Mouse (Mus musculus) spleen, adult 12 weeks (tissue): ENCODE data around the gene Usp29.

ENCODE experiments used
- DNase-seq: peaks from one replicate; pipeline ENCODE4 v3.0.0; 2022; ENCODE audit warnings: low spot score

Gene Usp29

DNA sequence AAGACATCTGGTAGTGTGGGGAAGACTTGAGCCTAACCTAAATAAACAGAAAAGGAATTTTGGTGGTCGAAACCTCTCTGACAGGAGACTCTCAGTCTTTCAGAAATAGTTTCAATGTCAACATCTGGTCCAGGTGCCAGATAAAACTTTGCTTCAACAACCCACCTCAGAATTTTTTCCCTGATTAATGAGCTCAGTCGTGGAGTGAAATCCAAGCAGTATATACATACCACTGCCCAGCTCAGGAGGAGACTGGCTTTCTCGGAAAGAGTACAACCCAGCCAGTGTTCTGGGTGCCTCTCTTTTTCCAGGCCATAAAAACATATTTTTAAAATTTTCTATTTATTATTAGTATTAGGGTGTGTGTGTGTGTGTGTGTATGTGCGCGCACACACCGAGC, 89.9 kb downstream of the Usp29 start:
- no peak for DNase-seq

DNA sequence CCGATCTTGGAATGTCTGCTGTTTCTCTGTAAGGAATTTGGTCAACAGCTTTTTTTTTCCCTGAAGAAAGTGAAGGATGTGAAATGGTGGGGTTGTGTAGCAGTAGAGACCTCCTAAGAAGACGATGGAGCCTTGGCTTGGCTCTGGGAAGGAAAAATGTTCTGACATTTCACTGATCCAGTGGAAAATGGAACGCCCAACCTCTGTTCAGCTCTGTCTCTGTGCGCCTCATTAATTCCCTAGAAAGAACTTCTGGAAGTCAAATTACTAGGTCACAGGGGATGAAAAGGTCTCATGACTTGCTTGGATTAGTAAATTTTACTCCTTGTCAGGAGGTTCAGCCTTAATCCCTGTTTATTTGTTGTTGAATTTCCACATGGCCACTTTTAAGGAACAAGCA, 92.3 kb downstream of the Usp29 start:
- no peak for DNase-seq

- DNase-seq = no peak
Measured at GRCm38 (mm10) chr7:6823673-6824072, 93.3 kb downstream of the Usp29 start.

DNA sequence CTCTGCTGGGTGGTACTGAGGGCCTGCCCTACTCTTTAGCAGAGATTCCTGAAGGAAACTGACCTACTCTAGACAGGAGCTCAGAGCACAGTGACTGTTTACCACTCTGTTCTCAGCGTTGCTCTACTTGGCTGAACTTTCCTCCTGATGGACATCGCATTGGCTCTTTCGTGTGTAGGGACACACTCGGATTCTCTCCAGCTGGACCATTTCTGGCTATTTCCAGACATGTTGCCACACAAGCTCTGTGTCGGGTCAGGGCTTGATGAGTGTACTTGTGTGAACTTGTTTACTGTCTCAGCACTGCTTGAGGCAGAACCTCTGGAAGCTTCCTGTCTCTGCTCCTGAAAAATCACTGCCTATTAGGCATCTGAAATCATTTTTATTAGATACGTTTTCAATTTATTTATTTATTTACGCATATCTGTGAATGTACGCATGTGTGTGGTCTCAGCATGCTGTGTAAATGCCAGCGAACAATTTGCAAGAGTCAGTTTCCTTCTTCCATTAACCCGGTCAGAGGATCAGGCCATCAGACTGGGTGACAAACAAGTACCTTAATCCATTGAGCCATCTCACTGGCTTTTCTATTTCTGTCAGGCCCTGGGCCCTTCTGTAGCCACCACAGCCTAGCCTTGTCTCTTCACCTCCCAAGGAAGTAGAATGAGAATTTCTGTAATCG, 95.7 kb downstream of the Usp29 start:
- DNase-seq = no peak

- no peak for DNase-seq
Measured at GRCm38 (mm10) chr7:6829148-6829547, 98.8 kb downstream of the Usp29 start.

DNA sequence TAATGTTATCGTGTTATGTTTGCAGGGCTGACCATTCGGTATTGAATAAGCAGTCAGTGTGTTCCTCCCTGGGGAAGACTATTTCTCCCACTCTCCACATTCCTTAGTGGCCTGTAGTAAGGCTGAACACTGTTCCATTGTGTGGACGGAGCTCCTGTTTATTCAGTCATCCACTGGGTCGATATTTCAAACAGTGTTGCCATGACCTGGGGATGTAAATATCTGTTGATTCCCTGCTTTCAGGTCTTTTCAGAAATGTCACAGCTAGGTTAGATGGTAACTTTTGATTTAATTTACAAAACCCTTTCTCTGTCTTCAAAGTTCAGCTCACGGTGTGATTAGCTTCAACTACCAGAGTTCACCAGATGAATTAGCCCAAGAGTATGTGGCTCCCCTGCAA, 104.6 kb downstream of the Usp29 start:
- no peak for DNase-seq

DNA sequence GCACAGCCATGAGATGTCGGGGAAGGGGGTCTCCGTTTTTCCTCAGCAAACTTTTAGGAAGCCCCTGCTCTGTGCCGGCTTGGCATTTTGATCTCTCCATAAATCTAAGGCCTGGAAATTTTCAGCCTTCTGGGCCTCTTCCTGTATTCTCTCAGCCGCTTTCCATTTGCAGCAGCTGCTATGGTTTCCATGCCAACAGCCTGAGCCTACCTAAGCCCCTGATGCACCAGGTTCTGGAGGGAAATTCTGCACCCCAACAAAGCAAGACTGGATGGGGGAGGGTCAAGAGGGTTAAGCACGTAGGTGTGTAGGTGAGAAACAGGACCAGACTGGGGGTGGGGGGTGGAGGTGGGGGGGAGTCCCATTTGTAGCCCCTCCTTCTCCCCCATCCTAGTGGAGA, 105.0 kb downstream of the Usp29 start:
- DNase-seq = no peak

- no peak for DNase-seq
Measured at GRCm38 (mm10) chr7:6837297-6837925, 107.0 kb downstream of the Usp29 start.

DNA sequence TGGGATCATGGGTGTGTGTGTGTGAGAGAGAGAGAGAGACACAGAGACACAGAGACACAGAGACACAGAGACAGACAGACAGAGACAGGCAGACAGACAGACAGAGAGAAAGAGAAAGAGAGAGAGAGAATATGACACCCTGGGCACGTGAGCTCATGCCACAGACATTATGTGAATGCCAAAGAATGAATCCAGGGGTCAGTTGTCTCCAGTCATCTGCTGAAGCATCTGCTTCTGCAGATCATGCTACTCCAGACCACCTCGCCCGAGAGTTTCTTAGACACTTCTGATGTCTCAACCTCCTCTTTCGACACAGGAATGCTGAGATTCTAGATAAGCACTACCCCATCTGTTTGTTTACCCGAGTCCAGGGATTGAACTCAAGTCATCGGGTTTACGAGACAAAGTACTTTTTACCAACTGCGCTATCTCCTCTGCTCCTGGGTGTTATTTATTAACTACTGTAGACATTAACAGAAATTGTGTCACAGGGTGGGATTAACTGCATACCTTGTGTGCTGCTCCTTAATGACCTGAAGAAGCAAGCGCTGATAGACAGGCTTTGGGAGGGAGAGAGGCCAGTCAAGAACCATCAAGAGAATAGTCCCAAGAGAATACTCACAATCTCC, 107.7 kb downstream of the Usp29 start:
- no peak for DNase-seq

- no peak for DNase-seq
Measured at GRCm38 (mm10) chr7:6840860-6841259, 110.5 kb downstream of the Usp29 start.

- DNase-seq = no peak
Measured at GRCm38 (mm10) chr7:6849495-6849894, 119.1 kb downstream of the Usp29 start.

DNA sequence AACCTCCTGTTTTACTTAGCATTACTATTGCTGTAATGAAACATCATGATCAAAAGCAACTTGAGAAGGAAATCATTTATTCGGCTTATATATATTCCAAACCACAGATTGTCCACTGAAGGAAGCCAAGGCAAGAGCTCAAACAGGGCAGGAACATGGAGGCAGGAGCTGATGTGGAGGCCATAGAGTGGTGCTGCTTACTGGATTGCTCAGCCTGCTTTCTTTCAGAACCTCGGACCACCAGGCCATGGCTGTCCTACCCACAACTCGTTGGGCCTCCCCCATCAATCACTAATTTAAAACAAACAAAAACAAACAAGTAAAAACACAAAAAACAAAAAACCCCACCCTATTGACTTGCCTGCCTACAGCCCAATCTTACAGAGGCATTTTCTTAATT, 119.9 kb downstream of the Usp29 start:
- DNase-seq = no peak

GRCm38 (mm10) chr7:6851256-6851655, 120.9 kb downstream of the Usp29 start:
- DNase-seq = no peak

- no peak for DNase-seq
Measured at GRCm38 (mm10) chr7:6851717-6852503, 121.5 kb downstream of the Usp29 start.

GRCm38 (mm10) chr7:6855613-6856405, 125.4 kb downstream of the Usp29 start:
- no peak for DNase-seq

- DNase-seq = no peak
Measured at GRCm38 (mm10) chr7:6858694-6859270, 128.4 kb downstream of the Usp29 start.

DNA sequence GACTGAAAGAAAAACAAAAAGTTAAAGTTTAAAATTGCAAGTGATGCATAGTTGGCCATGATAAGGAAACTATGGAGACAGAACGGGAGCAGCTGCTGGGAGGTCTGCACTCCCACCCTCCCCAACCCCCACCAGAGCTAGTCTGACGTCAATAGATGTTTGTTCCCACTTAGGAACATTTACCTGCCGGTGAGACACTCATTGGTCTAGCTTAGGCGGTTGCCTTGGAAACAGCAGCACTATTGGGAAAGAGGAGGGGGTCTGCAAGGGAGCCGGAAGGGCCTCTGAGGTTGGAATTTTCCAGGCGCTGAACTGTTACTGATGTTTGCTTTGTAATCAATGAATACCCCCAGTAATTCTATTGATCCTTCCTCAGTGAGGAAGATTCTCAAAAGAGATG, 130.3 kb downstream of the Usp29 start:
- DNase-seq = no peak

- no peak for DNase-seq
Measured at GRCm38 (mm10) chr7:6866351-6866750, 136.0 kb downstream of the Usp29 start.

DNA sequence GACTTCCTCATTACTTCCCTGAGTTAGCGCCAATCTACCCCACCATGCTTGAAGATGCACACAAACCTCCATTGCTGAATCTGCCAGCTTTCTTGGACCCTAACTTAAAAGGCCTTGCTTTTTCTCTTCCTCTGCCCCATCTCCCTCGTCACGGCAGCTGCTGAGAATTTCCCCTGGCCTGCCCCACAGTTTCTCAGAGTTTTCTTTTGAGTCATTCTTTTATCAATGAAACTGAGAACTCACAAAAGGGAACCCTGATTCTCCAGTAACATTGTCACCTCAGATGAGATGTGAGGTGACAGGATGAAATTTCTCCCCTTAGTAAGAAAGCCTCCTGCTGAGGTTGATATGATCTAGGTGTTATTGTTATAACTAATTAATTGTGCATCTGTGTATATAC, 138.5 kb downstream of the Usp29 start:
- no peak for DNase-seq

- no peak for DNase-seq
Measured at GRCm38 (mm10) chr7:6869556-6869955, 139.2 kb downstream of the Usp29 start.

GRCm38 (mm10) chr7:6874448-6874847, 144.1 kb downstream of the Usp29 start:
- no peak for DNase-seq

DNA sequence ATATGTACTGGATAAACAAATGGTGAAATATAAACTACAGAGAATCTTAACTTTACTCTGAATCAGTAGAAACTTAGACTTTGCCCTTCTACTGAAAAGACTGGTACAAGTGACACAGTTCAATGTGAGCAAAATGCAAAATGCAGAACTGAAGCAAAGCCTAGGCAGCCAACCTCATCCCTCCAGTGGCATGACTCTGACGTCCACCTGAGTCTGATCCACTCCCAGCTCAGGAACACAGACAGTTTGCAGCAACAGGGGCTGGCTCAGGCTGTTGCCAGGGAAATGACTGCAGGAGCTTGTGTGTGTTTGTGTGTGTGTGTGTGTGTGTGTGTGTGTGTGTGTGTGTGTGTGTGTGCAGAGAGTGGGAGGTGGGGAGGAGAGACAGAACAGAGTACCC, 147.8 kb downstream of the Usp29 start:
- DNase-seq = no peak
